Mouse (Mus musculus): Measurements from ENCODE around the gene Tssk1.

DNA sequence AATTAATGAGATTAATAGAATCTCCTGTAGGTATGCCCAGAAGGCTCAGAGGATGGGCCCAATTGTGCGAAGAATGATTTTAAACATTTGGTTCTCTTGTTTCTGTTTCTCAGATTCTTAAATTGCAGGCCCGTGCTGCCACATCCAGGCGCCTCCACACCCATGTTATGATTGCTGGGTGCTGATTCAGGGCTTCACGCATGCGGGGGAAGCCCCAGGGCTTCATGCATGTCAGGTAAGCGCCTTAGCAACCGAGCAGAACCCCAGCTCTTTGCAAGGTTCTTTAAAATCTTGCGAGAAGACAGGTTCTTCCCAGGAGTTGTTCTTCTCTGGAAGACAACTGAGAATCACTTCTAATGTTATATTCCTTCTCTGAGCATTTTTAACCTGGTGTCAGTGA, 49.4 kb downstream of the Tssk1 start:
- TF ChIP-seq POLR2A (IDR thresholded peaks at IDR 0.05; ENCODE audit: extremely low read depth, insufficient read depth, low read length) = no peak
- TF ChIP-seq CTCF (IDR thresholded peaks at IDR 0.05; ENCODE audit: extremely low read depth, insufficient read depth, low read length) = no peak
